Mouse (Mus musculus): Measurements from ENCODE around the gene S100a10. TPM values are rescaled to one million over a fixed set of nuclear protein-coding genes. Genes with fewer than 3 reads are reported as not detected.

S100a10 gene
- polyA plus RNA-seq, 1 experiment from 2014 or later: 752 TPM

- Histone ChIP-seq H3K27me3 (replicated peaks; ENCODE audit: control insufficient read depth, insufficient read depth, low read length) (no peaks in the 10 kb centered on the region), H3K9ac (ENCODE audit: low read depth, low read length) (no peak overlapping the region), H3K27ac (replicated peaks; ENCODE audit: low read depth, low read length) (no peak overlapping the region), H3K4me2 (ENCODE audit: low read depth, low read length) (no peak overlapping the region), H3K4me3 (ENCODE audit: low read depth, low read length) (no peak overlapping the region), H3K4me1 (ENCODE audit: control insufficient read depth, insufficient read depth, low read length) (peaks cover 10% of the 10 kb centered on the region), H3K9me3 (ENCODE audit: control insufficient read depth, low read length) (no peaks in the 10 kb centered on the region), H3K36me3 (ENCODE audit: control insufficient read depth, insufficient read depth, low read length) (no peaks in the 10 kb centered on the region)
- ATAC-seq (ENCODE audit: low read depth) (no peak), DNase-seq (ENCODE audit: low spot score) (no peak)
- 81% methylated on average over 2 of the region's 2 CpGs for WGBS
These were observed 37.5 kb upstream of the S100a10 start for GRCm38 (mm10) chr3:93517343-93517742.

DNA sequence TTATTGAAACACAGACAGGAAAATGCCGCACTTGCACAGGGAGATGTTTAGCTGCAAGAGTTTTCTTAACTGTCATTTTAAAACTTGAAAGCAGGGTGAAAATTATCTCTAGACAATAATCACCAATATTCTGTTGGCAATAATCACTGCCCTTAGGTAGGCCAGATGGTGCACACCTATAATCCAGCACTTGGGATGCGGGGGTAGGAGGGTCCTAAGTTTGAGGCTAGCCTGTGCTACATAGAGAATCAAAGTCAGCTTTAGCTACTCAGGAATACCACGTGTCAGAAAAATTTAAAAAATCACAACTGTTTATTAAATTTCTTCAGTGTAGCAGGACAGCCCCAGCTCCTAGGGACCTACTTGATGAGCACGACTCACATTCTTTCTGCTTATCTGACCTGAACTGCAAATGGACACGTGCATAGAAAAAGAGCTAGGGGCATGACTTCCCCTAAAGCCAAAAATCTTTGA, 35.0 kb upstream of the S100a10 start:
- H3K27ac ChIP-seq (replicated peaks; ENCODE audit: low read depth, low read length): peak overlapping the region; percentile 96
- peak overlapping the region; percentile 87; the same call in 1 of the 2 replicates for H3K9ac ChIP-seq (ENCODE audit: low read depth, low read length)
- peak overlapping the region; percentile 58 for H3K4me3 ChIP-seq (ENCODE audit: low read depth, low read length)
- H3K9me3 ChIP-seq (ENCODE audit: control insufficient read depth, low read length): no peaks in the 10 kb centered on the region
- no peaks in the 10 kb centered on the region for H3K27me3 ChIP-seq (replicated peaks; ENCODE audit: control insufficient read depth, insufficient read depth, low read length)
- H3K36me3 ChIP-seq (ENCODE audit: control insufficient read depth, insufficient read depth, low read length): peaks cover 11% of the 10 kb centered on the region
- no peak for DNase-seq (ENCODE audit: low spot score)
- ATAC-seq (ENCODE audit: low read depth): peak; percentile 10
- H3K4me1 ChIP-seq (ENCODE audit: control insufficient read depth, insufficient read depth, low read length): peaks cover 19% of the 10 kb centered on the region
- peak overlapping the region; percentile 60 for H3K4me2 ChIP-seq (ENCODE audit: low read depth, low read length)
- 53% methylated on average over 5 of the region's 5 CpGs for WGBS

GRCm38 (mm10) chr3:93520330-93521193, 34.3 kb upstream of the S100a10 start, which contains the start of gene S100a11:
S100a11 (plus strand) TSS chr3:93520488.
- H3K9me3 ChIP-seq (ENCODE audit: control insufficient read depth, low read length): no peaks in the 10 kb centered on the region
- no peaks in the 10 kb centered on the region for H3K27me3 ChIP-seq (replicated peaks; ENCODE audit: control insufficient read depth, insufficient read depth, low read length)
- DNase-seq (ENCODE audit: low spot score) (peak; percentile 94), ATAC-seq (ENCODE audit: low read depth) (peak; percentile 94)
- peaks cover 18% of the 10 kb centered on the region for H3K36me3 ChIP-seq (ENCODE audit: control insufficient read depth, insufficient read depth, low read length)
- H3K9ac ChIP-seq (ENCODE audit: low read depth, low read length): peak within 1 kb of the TSS; percentile 87
- 1% methylated on average over 36 of the region's 38 CpGs for WGBS
- H3K27ac ChIP-seq (replicated peaks; ENCODE audit: low read depth, low read length): peak within 1 kb of the TSS; percentile 96
- peak within 1 kb of the TSS; percentile 58 for H3K4me3 ChIP-seq (ENCODE audit: low read depth, low read length)
- H3K4me2 ChIP-seq (ENCODE audit: low read depth, low read length): peak within 1 kb of the TSS; percentile 60
- peaks cover 19% of the 10 kb centered on the region for H3K4me1 ChIP-seq (ENCODE audit: control insufficient read depth, insufficient read depth, low read length)

- peak overlapping the region; percentile 58 for H3K4me3 ChIP-seq (ENCODE audit: low read depth, low read length)
- H3K4me2 ChIP-seq (ENCODE audit: low read depth, low read length): peak overlapping the region; percentile 60
- H3K27ac ChIP-seq (replicated peaks; ENCODE audit: low read depth, low read length): peak overlapping the region; percentile 96
These were observed 33.3 kb upstream of the S100a10 start for GRCm38 (mm10) chr3:93521462-93522057.

DNA sequence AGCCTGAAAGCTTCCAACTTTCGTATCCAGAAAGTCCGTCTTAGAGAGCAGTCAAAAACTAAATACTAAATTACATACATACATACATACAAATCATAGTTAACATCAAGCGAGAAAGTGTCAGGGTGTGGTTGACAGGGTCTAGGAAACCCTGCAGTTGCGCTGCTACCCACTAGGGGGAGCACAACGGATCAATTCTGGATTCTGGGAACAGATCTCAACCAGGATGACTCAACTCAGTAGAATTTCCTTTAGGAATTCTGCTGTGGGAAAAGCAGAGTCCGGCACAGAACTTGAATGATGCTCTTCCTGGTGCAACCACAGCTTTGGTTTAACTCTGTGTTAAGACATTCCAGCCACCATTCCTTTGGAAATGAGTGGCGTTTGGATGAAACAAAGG, 32.3 kb upstream of the S100a10 start:
- Histone ChIP-seq H3K9ac (ENCODE audit: low read depth, low read length) (no peak overlapping the region), H3K4me2 (ENCODE audit: low read depth, low read length) (peak overlapping the region; percentile 60), H3K9me3 (ENCODE audit: control insufficient read depth, low read length) (no peaks in the 10 kb centered on the region), H3K4me3 (ENCODE audit: low read depth, low read length) (no peak overlapping the region), H3K27ac (replicated peaks; ENCODE audit: low read depth, low read length) (no peak overlapping the region), H3K4me1 (ENCODE audit: control insufficient read depth, insufficient read depth, low read length) (peaks cover 19% of the 10 kb centered on the region), H3K27me3 (replicated peaks; ENCODE audit: control insufficient read depth, insufficient read depth, low read length) (no peaks in the 10 kb centered on the region), H3K36me3 (ENCODE audit: control insufficient read depth, insufficient read depth, low read length) (peaks cover 36% of the 10 kb centered on the region)
- 35% methylated on average over 7 of the region's 7 CpGs for WGBS
- ATAC-seq (ENCODE audit: low read depth) (no peak), DNase-seq (ENCODE audit: low spot score) (peak; percentile 74)

More at GRCm38 (mm10) chr3:93521462-93522057, 33.3 kb upstream of the S100a10 start:
- Histone ChIP-seq H3K36me3 (ENCODE audit: control insufficient read depth, insufficient read depth, low read length) (peaks cover 26% of the 10 kb centered on the region), H3K9me3 (ENCODE audit: control insufficient read depth, low read length) (no peaks in the 10 kb centered on the region), H3K9ac (ENCODE audit: low read depth, low read length) (peak overlapping the region; percentile 87; the same call in 1 of the 2 replicates), H3K27me3 (replicated peaks; ENCODE audit: control insufficient read depth, insufficient read depth, low read length) (no peaks in the 10 kb centered on the region), H3K4me1 (ENCODE audit: control insufficient read depth, insufficient read depth, low read length) (peaks cover 19% of the 10 kb centered on the region)
- WGBS: 77% methylated on average over 8 of the region's 8 CpGs
- ATAC-seq (ENCODE audit: low read depth) (no peak), DNase-seq (ENCODE audit: low spot score) (no peak)

DNA sequence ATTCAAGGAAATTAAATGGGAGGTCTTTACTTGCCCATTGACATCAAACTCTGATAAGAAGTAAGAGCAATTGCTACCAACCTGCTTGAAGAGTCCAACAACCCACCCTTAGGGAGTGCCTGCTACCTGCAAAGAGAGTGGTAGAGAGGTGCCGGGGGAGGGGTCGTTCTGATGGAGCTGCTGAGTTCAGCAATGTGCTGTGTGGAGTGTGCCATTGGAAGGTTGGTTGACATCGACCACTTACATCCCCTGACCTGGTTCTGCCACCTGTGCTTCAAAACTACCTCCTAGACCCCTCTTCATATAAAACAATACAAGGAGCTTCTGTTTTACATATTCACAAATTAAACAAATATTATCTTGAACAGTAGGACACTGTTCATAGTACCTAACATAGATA, 27.6 kb upstream of the S100a10 start:
- Histone ChIP-seq H3K9ac (ENCODE audit: low read depth, low read length) (no peak overlapping the region), H3K4me3 (ENCODE audit: low read depth, low read length) (no peak overlapping the region), H3K4me1 (ENCODE audit: control insufficient read depth, insufficient read depth, low read length) (peaks cover 9% of the 10 kb centered on the region), H3K4me2 (ENCODE audit: low read depth, low read length) (no peak overlapping the region), H3K36me3 (ENCODE audit: control insufficient read depth, insufficient read depth, low read length) (peaks cover 36% of the 10 kb centered on the region), H3K27ac (replicated peaks; ENCODE audit: low read depth, low read length) (no peak overlapping the region), H3K9me3 (ENCODE audit: control insufficient read depth, low read length) (no peaks in the 10 kb centered on the region), H3K27me3 (replicated peaks; ENCODE audit: control insufficient read depth, insufficient read depth, low read length) (no peaks in the 10 kb centered on the region)
- no peak for DNase-seq (ENCODE audit: low spot score)
- ATAC-seq (ENCODE audit: low read depth): no peak
- WGBS: 83% methylated on average over 3 of the region's 3 CpGs

GRCm38 (mm10) chr3:93528807-93529206, 26.1 kb upstream of the S100a10 start:
- Histone ChIP-seq H3K27me3 (replicated peaks; ENCODE audit: control insufficient read depth, insufficient read depth, low read length) (no peaks in the 10 kb centered on the region), H3K4me2 (ENCODE audit: low read depth, low read length) (no peak overlapping the region), H3K9ac (ENCODE audit: low read depth, low read length) (no peak overlapping the region), H3K9me3 (ENCODE audit: control insufficient read depth, low read length) (peaks cover 5% of the 10 kb centered on the region; the same call in 1 of the 2 replicates), H3K4me3 (ENCODE audit: low read depth, low read length) (no peak overlapping the region), H3K4me1 (ENCODE audit: control insufficient read depth, insufficient read depth, low read length) (peaks cover 5% of the 10 kb centered on the region), H3K27ac (replicated peaks; ENCODE audit: low read depth, low read length) (no peak overlapping the region), H3K36me3 (ENCODE audit: control insufficient read depth, insufficient read depth, low read length) (peaks cover 36% of the 10 kb centered on the region)
- ATAC-seq (ENCODE audit: low read depth) (no peak), DNase-seq (ENCODE audit: low spot score) (no peak)
- WGBS: 88% methylated on average over 5 of the region's 5 CpGs

DNA sequence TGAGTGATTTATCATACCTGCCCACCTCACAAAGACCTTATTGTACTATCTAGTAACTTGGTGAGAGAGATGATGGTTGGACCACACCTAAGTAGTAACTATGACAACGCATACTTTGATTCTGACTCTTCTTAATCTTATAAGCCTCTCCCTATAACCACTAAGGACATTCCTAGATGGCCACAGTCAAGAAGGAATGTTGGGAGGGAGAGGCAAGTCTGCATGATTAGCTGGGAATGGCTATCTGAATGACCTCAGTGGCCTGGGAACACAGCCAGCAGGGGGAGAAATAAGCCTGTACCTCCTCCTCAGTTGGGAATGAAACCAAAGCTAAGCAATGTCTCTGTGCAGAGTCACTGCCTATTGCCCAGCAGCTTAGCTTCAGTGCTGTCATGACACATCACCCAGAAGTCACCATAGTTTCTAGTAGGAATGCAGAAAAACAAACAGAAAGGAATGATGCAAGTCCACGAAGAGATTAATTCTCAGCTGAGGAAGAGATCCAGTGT, 17.8 kb upstream of the S100a10 start:
- DNase-seq (ENCODE audit: low spot score) (peak; percentile 17), ATAC-seq (ENCODE audit: low read depth) (no peak)
- H3K36me3 ChIP-seq (ENCODE audit: control insufficient read depth, insufficient read depth, low read length): no peaks in the 10 kb centered on the region
- H3K4me1 ChIP-seq (ENCODE audit: control insufficient read depth, insufficient read depth, low read length): no peaks in the 10 kb centered on the region
- no peak overlapping the region for H3K4me2 ChIP-seq (ENCODE audit: low read depth, low read length)
- no peak overlapping the region for H3K9ac ChIP-seq (ENCODE audit: low read depth, low read length)
- H3K9me3 ChIP-seq (ENCODE audit: control insufficient read depth, low read length): peaks cover 5% of the 10 kb centered on the region; the same call in 1 of the 2 replicates
- no peak overlapping the region for H3K27ac ChIP-seq (replicated peaks; ENCODE audit: low read depth, low read length)
- no peaks in the 10 kb centered on the region for H3K27me3 ChIP-seq (replicated peaks; ENCODE audit: control insufficient read depth, insufficient read depth, low read length)
- no peak overlapping the region for H3K4me3 ChIP-seq (ENCODE audit: low read depth, low read length)
- WGBS: 73% methylated on average over 2 of the region's 2 CpGs
